Mouse (Mus musculus) cerebellum, adult 2 months (tissue): ENCODE measurements around the gene Ankra2. TPM values are rescaled to one million over a fixed set of nuclear protein-coding genes. Genes with fewer than 3 reads are reported as not detected.

Source experiments
- DNase-seq, 2 experiments: peaks; one replicate each; pipeline ENCODE4 v3.0.0; 2021
- H3K27ac ChIP-seq: fragments of 200-500 bp; 2 replicates; pipeline ENCODE4 v1.5.1; 2012; ENCODE audit warnings: low read length, control low read depth, inconsistent platforms; ENCODE audit not compliant: insufficient read depth
- H3K27me3 ChIP-seq: fragments of 200-500 bp; 2 replicates; pipeline ENCODE4 v1.6.1; 2012; ENCODE audit warnings: inconsistent platforms, mild to moderate bottlenecking, low read length, moderate library complexity; ENCODE audit not compliant: control insufficient read depth, insufficient read depth
- H3K4me1 ChIP-seq: fragments of 200-500 bp; 2 replicates; pipeline ENCODE4 v1.6.1; 2011; ENCODE audit warnings: low read length; ENCODE audit not compliant: control insufficient read depth, insufficient read depth
- H3K4me3 ChIP-seq: fragments of 200-500 bp; replicated peaks from 2 replicates; pipeline ENCODE3; 2011; ENCODE audit warnings: mild to moderate bottlenecking, low read depth, low read length, control low read depth; ENCODE audit not compliant: insufficient read depth
- CTCF ChIP-seq: fragments of 200-500 bp; IDR thresholded peaks from 2 replicates; pipeline ENCODE4 v1.5.1; 2011; ENCODE audit warnings: low read depth, mild to moderate bottlenecking, control low read depth, low read length, moderate library complexity, borderline replicate concordance; ENCODE audit not compliant: insufficient read depth
- POLR2A ChIP-seq: fragments of 200-500 bp; IDR thresholded peaks from 2 replicates; pipeline ENCODE4 v1.6.1; 2011; ENCODE audit warnings: low read length, control low read depth, borderline replicate concordance; ENCODE audit not compliant: insufficient read depth
- WGBS: fragments of 180-500 bp; shearing (Covaris S2); methylation state at CpG from one replicate; pipeline ENCODE4 v1.1.7; 2018; 5-methylcytosine and 5-hydroxymethylcytosine counted together
- polyA plus RNA-seq: library from polyadenylated mRNA; depleted of rRNA; stranded (reverse); fragments of >200 nt; gene quantifications from 2 replicates; pipeline ENCODE4 v1.2.3, GENCODE M21; 2012

Ankra2 gene
- polyA plus RNA-seq, 1 experiment, result 42.9 TPM

- Histone ChIP-seq H3K4me1 (no peaks in the 10 kb centered on the region), H3K4me3 (no peak overlapping the region), H3K27me3 (no peaks in the 10 kb centered on the region), H3K27ac (no peak overlapping the region)
- no peak for DNase-seq
- WGBS, result 19% methylated on average over 5 of the region's 5 CpGs
- TF ChIP-seq POLR2A, result no peak
- TF ChIP-seq CTCF, result no peak
Measured at GRCm38 (mm10) chr13:98244571-98245350, 18.1 kb upstream of the Ankra2 start.

- DNase-seq, result no peak
- 14% methylated on average over 7 of the region's 7 CpGs for WGBS
- Histone ChIP-seq H3K27ac (no peak overlapping the region), H3K4me3 (no peak overlapping the region), H3K4me1 (no peaks in the 10 kb centered on the region), H3K27me3 (no peaks in the 10 kb centered on the region)
- TF ChIP-seq CTCF (no peak), POLR2A (no peak)
Measured at GRCm38 (mm10) chr13:98245386-98245785, 17.5 kb upstream of the Ankra2 start.

- Histone ChIP-seq H3K4me1 (no peaks in the 10 kb centered on the region), H3K4me3 (no peak overlapping the region), H3K27ac (no peak overlapping the region), H3K27me3 (no peaks in the 10 kb centered on the region)
- 89% methylated on average over 10 of the region's 10 CpGs for WGBS
- no peak for DNase-seq
- TF ChIP-seq CTCF (no peak), POLR2A (no peak)
Measured at GRCm38 (mm10) chr13:98249594-98249993, 13.3 kb upstream of the Ankra2 start.

GRCm38 (mm10) chr13:98254921-98255320 lies 8.0 kb upstream of the Ankra2 start:
- DNase-seq, result no peak
- TF ChIP-seq CTCF (no peak), POLR2A (no peak)
- H3K4me3 ChIP-seq, result no peak overlapping the region
- H3K27me3 ChIP-seq, result no peaks in the 10 kb centered on the region
- H3K27ac ChIP-seq, result no peak overlapping the region
- 59% methylated on average over 9 of the region's 9 CpGs for WGBS
- H3K4me1 ChIP-seq, result no peaks in the 10 kb centered on the region

- no peak for DNase-seq
- under 1% methylated on average over 16 of the region's 16 CpGs for WGBS
- H3K27ac ChIP-seq, result peak overlapping the region; percentile 83
Measured at GRCm38 (mm10) chr13:98263458-98263987, 649 bp downstream of the Ankra2 start.

GRCm38 (mm10) chr13:98264111-98264510 lies 1.2 kb downstream of the Ankra2 start:
- no peaks in the 10 kb centered on the region for H3K4me1 ChIP-seq
- H3K27ac ChIP-seq, result no peak overlapping the region
- no peaks in the 10 kb centered on the region for H3K27me3 ChIP-seq
- WGBS, result 16% methylated on average over 5 of the region's 5 CpGs
- TF ChIP-seq CTCF (no peak), POLR2A (no peak)
- H3K4me3 ChIP-seq, result peak overlapping the region; percentile 67
- DNase-seq, result no peak

More at GRCm38 (mm10) chr13:98263458-98263987, 649 bp downstream of the Ankra2 start:
- H3K4me3 ChIP-seq, result peak overlapping the region; percentile 67
- no peak for TF ChIP-seq CTCF
- no peak for TF ChIP-seq POLR2A
- H3K27me3 ChIP-seq, result no peaks in the 10 kb centered on the region
- no peaks in the 10 kb centered on the region for H3K4me1 ChIP-seq

- H3K4me3 ChIP-seq, result no peak overlapping the region
- no peaks in the 10 kb centered on the region for H3K4me1 ChIP-seq
- DNase-seq, result no peak
- TF ChIP-seq POLR2A (no peak), CTCF (no peak)
- WGBS, result 97% methylated on average over 9 of the region's 9 CpGs
- no peak overlapping the region for H3K27ac ChIP-seq
- no peaks in the 10 kb centered on the region for H3K27me3 ChIP-seq
Measured at GRCm38 (mm10) chr13:98274023-98274422, 11.1 kb downstream of the Ankra2 start.

- Histone ChIP-seq H3K27me3 (no peaks in the 10 kb centered on the region), H3K4me1 (no peaks in the 10 kb centered on the region), H3K4me3 (no peak overlapping the region), H3K27ac (no peak overlapping the region)
- 79% methylated on average over 4 of the region's 4 CpGs for whole genome bisulfite sequencing
- TF ChIP-seq POLR2A (no peak), CTCF (no peak)
- no peak for DNase-seq
Measured at GRCm38 (mm10) chr13:98275646-98276045, 12.8 kb downstream of the Ankra2 start.
